Mouse (Mus musculus): Measurements from ENCODE around the gene ccdc198.

- TF ChIP-seq CEBPB (IDR thresholded peaks at IDR 0.05; ENCODE audit: low read depth), result no peak
- no peak for TF ChIP-seq CTCF (IDR thresholded peaks at IDR 0.05; ENCODE audit: control insufficient read depth, insufficient read depth, insufficient read length)
Observed at GRCm38 (mm10) chr14:49293802-49294449, 48.7 kb upstream of the ccdc198 start.
